In the genomic region with DNA sequence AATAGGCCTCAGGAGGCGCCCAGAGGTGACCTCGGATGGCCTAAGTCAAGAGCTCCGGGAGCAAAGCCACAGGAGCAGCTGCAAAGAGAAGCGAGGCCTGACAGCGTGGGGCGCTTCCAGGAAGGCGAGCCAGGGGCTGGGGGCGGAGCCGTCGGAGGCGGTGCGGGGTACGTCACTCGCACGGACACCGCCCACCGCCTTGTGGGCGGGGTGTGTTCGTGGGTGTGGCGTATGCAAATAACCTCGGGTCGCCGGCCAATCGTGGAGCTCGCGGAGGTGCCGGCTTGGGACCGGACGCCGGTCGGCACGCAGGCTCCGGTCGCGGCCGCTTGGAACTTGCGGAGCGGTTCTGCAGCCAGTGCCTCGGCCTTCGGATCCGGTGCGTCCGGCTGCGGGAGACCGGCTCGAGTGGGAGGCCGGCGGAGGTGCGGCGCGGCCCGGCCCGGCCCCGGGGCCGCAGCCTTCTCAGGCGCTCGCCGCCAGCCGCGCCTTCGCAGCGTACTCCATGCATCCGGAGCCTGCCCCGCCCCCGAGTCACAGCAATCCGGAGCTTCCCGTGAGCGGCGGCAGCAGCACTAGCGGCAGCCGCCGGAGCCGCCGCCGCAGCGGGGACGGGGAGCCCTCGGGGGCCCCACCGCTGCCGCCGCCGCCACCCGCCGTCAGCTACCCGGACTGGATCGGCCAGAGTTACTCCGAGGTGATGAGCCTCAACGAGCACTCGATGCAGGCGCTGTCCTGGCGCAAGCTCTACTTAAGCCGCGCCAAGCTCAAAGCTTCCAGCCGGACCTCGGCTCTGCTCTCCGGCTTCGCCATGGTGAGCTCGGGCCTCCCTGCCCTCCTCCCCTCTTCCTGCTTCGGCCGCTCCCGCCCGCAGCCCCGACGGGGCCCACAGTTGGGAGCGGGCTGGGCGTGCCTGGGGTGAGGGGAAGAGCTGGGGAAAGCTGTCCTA, we compare ENCODE assay signal across 8 mouse cellular contexts. TPM values are rescaled to one million over a fixed set of nuclear protein-coding genes. Genes with fewer than 3 reads are reported as not detected.
DNase-seq lines count a peak whose midpoint lies in the region; ATAC-seq and TF ChIP-seq lines count a peak whose summit lies in the region.

A gene (plus strand): TSS at position 322 of the 949 bp plus-strand sequence.

- peaks cover 0 to 11% of the 10 kb centered on the region in 2 experiments; a peak in 2 of 4 replicates for H3K4me1 ChIP-seq in MEL (ENCODE audit: control insufficient read depth in 1 of 2, insufficient read depth in 2 of 2, low read length in 2 of 2)
- H3K4me1 ChIP-seq in cerebellum, adult 2 months (ENCODE audit: control insufficient read depth, insufficient read depth, low read length) = peaks cover 8% of the 10 kb centered on the region
- H3K4me1 ChIP-seq in forebrain, postnatal 0 days (ENCODE audit: insufficient read depth) = peaks cover 9% of the 10 kb centered on the region; the same call in 1 of the 2 replicates
- H3K4me1 ChIP-seq in lung, embryonic 15.5 days = peaks cover 40% of the 10 kb centered on the region

- H3K4me2 ChIP-seq in forebrain, postnatal 0 days (ENCODE audit: low read depth) = peak within 1 kb of the TSS; percentile 73
- peak within 1 kb of the TSS; percentile 70 for H3K4me2 ChIP-seq in lung, embryonic 15.5 days

- under 1% methylated on average over 106 of the region's 106 CpGs for WGBS in cerebellum, adult 2 months
- 2% methylated on average over 85 of the region's 106 CpGs for WGBS in forebrain, postnatal 0 days
- under 1% methylated on average over 84 of the region's 106 CpGs for WGBS in lung, embryonic 15.5 days

- TF ChIP-seq RAD21 in MEL (IDR thresholded peaks at IDR 0.05; ENCODE audit: low read depth, low read length) = no peak

- H3K27me3 ChIP-seq in MEL (ENCODE audit: control insufficient read depth in 1 of 2, insufficient read depth in 2 of 2, low read length in 2 of 2) = no peaks in the 10 kb centered on the region
- H3K27me3 ChIP-seq in cerebellum, adult 2 months (ENCODE audit: control insufficient read depth, insufficient read depth, low read length) = no peaks in the 10 kb centered on the region
- H3K27me3 ChIP-seq in forebrain, postnatal 0 days (ENCODE audit: insufficient read depth, low read length) = no peaks in the 10 kb centered on the region
- H3K27me3 ChIP-seq in lung, embryonic 15.5 days = no peaks in the 10 kb centered on the region

- DNase-seq in MEL (ENCODE audit: low read depth, low spot score) = peak; percentile 98
- DNase-seq in cerebellum, adult 2 months = peak; percentile 98
- peak; percentile 96 for DNase-seq in forebrain, postnatal 0 days
- DNase-seq in heart, postnatal 4 days = peak; percentile 99
- DNase-seq in layer of hippocampus, adult 8-10 months (ENCODE audit: low spot score in 2 of 2) = peak; percentile 94 to 97
- peak; percentile 96 for DNase-seq in ovary, adult 18-20 months (ENCODE audit: low spot score)
- peak; percentile 98 for DNase-seq in thymus, postnatal 0 days (ENCODE audit: low spot score)

- H3K9me3 ChIP-seq in MEL (replicated peaks; ENCODE audit: insufficient read depth, low read length) = no peaks in the 10 kb centered on the region
- no peaks in the 10 kb centered on the region for H3K9me3 ChIP-seq in forebrain, postnatal 0 days (ENCODE audit: low read length)
- H3K9me3 ChIP-seq in lung, embryonic 15.5 days = no peaks in the 10 kb centered on the region

- peak within 1 kb of the TSS; percentile 79 to 85 for H3K4me3 ChIP-seq in MEL (ENCODE audit: control insufficient read depth in 1 of 2, insufficient read depth in 1 of 2, low read depth in 2 of 2, low read length in 2 of 2)
- H3K4me3 ChIP-seq in cerebellum, adult 2 months (replicated peaks; ENCODE audit: insufficient read depth, low read depth, low read length) = peak within 1 kb of the TSS; percentile 71
- H3K4me3 ChIP-seq in forebrain, postnatal 0 days (ENCODE audit: low read depth, low read length) = peak within 1 kb of the TSS; percentile 72
- H3K4me3 ChIP-seq in lung, embryonic 15.5 days = peak within 1 kb of the TSS; percentile 69

- peak; percentile 93 for ATAC-seq in forebrain, postnatal 0 days
- ATAC-seq in lung, embryonic 15.5 days (ENCODE audit: borderline replicate concordance, extremely low read depth, low FRiP score, low TSS enrichment) = peak; percentile 94

- TF ChIP-seq POLR2A in MEL (IDR thresholded peaks at IDR 0.05; ENCODE audit: control insufficient read depth in 1 of 2, insufficient read depth in 1 of 2, low read depth in 1 of 2, low read length in 2 of 2, poor library complexity in 1 of 2) = peak; percentile 47 to 91; a peak in 3 of 4 replicates
- TF ChIP-seq POLR2A in cerebellum, adult 2 months (IDR thresholded peaks at IDR 0.05; ENCODE audit: borderline replicate concordance, insufficient read depth, low read length) = peak; percentile 65; the same call in 1 of the 2 replicates

- H3K79me2 ChIP-seq in MEL (ENCODE audit: control insufficient read depth, insufficient read depth, low read length, poor library complexity) = peaks cover 6% of the 10 kb centered on the region

- peak within 1 kb of the TSS; percentile 75 for H3K27ac ChIP-seq in MEL (ENCODE audit: control insufficient read depth, low read depth, low read length)
- peak within 1 kb of the TSS; percentile 69 for H3K27ac ChIP-seq in cerebellum, adult 2 months (ENCODE audit: insufficient read depth, low read length)
- H3K27ac ChIP-seq in forebrain, postnatal 0 days (ENCODE audit: low read depth, low read length) = peak within 1 kb of the TSS; percentile 90
- peak within 1 kb of the TSS; percentile 95 for H3K27ac ChIP-seq in lung, embryonic 15.5 days

- peak within 1 kb of the TSS; percentile 94 for H3K9ac ChIP-seq in MEL (ENCODE audit: control insufficient read depth, low read depth, low read length, poor library complexity, severe bottlenecking)
- peak within 1 kb of the TSS; percentile 75 for H3K9ac ChIP-seq in forebrain, postnatal 0 days
- peak within 1 kb of the TSS; percentile 59 for H3K9ac ChIP-seq in lung, embryonic 15.5 days

- TF ChIP-seq EP300 in MEL (IDR thresholded peaks at IDR 0.05; ENCODE audit: low read depth in 1 of 2, low read length in 2 of 2) = 0 out of 4 replicates have a peak, but pooled peaks have one; percentile 3 to 6

- TF ChIP-seq CTCF in MEL (IDR thresholded peaks at IDR 0.05 in 2 of 3, conservative IDR thresholded peaks at IDR 0.05 in 1 of 3; ENCODE audit: control insufficient read depth in 1 of 3, insufficient read depth in 1 of 3, low read depth in 2 of 3, low read length in 3 of 3, poor library complexity in 1 of 3, severe bottlenecking in 1 of 3) = no peak
- TF ChIP-seq CTCF in cerebellum, adult 2 months (IDR thresholded peaks at IDR 0.05; ENCODE audit: borderline replicate concordance, insufficient read depth, low read depth, low read length) = no peak
- TF ChIP-seq CTCF in forebrain, postnatal 0 days (IDR thresholded peaks at IDR 0.05; ENCODE audit: low read depth) = peak; percentile 44

- peaks cover 0 to 8% of the 10 kb centered on the region in 2 experiments; a peak in 2 of 4 replicates for H3K36me3 ChIP-seq in MEL (ENCODE audit: control insufficient read depth in 1 of 2, insufficient read depth in 2 of 2, low read length in 2 of 2)
- H3K36me3 ChIP-seq in forebrain, postnatal 0 days (ENCODE audit: insufficient read depth) = no peaks in the 10 kb centered on the region
- no peaks in the 10 kb centered on the region for H3K36me3 ChIP-seq in lung, embryonic 15.5 days

TF ChIP-seq in MEL, 35 proteins besides CTCF, POLR2A, EP300 and RAD21 (continues in another document):
- TF ChIP-seq MYC (IDR thresholded peaks at IDR 0.05; ENCODE audit: low read depth, low read length) (no peak; the same call in 1 of the 2 replicates), HCFC1 (IDR thresholded peaks at IDR 0.05; ENCODE audit: low read depth, low read length) (peak; percentile 69), BHLHE40 (IDR thresholded peaks at IDR 0.05; ENCODE audit: borderline replicate concordance, low read depth, low read length) (no peak), MXI1 (IDR thresholded peaks at IDR 0.05; ENCODE audit: low read depth, low read length) (peak; percentile 59), SMC3 (IDR thresholded peaks at IDR 0.05; ENCODE audit: low read depth, low read length) (no peak), ZMIZ1 (IDR thresholded peaks at IDR 0.05; ENCODE audit: low read depth, low read length) (peak; percentile 82), USF1 (IDR thresholded peaks at IDR 0.05; ENCODE audit: low read depth, low read length) (0 out of 2 replicates have a peak, but pooled peaks have one; percentile 3), POLR2AphosphoS2 (IDR thresholded peaks at IDR 0.05; ENCODE audit: low read length) (peak; percentile 98), MYB (IDR thresholded peaks at IDR 0.05; ENCODE audit: low read depth, low read length) (no peak), ZC3H11A (IDR thresholded peaks at IDR 0.05; ENCODE audit: low read depth, low read length) (no peak), ZKSCAN1 (IDR thresholded peaks at IDR 0.05; ENCODE audit: low read depth, low read length) (no peak), ETS1 (IDR thresholded peaks at IDR 0.05; ENCODE audit: low read depth, low read length) (peak; percentile 27), GABPA (IDR thresholded peaks at IDR 0.05; ENCODE audit: low read depth, low read length) (no peak), MAX (IDR thresholded peaks at IDR 0.05; ENCODE audit: low read length) (peak; percentile 75), E2F4 (IDR thresholded peaks at IDR 0.05; ENCODE audit: borderline replicate concordance, low read depth, low read length) (no peak), TAL1 (IDR thresholded peaks at IDR 0.05; ENCODE audit: low read length) (no peak), TCF12 (IDR thresholded peaks at IDR 0.05; ENCODE audit: low read depth, low read length) (peak; percentile 80), NELFE (IDR thresholded peaks at IDR 0.05; ENCODE audit: low read depth, low read length) (peak; percentile 93), TBP (IDR thresholded peaks at IDR 0.05; ENCODE audit: low read depth, low read length) (peak; percentile 85), MAZ (IDR thresholded peaks at IDR 0.05; ENCODE audit: low read depth, low read length) (no peak; the same call in 1 of the 2 replicates), SIN3A (IDR thresholded peaks at IDR 0.05; ENCODE audit: low read length) (peak; percentile 81)

RNA-seq across cellular contexts. Expression of the gene that starts here (rescaled TPM):
- 4.5 and 4.7 TPM in 2 replicates for total RNA-seq in MEL (2012; rRNA removed)
- 10 to 100 TPM in 1 of 2 experiments, not detected in 1; 13.3 TPM for polyA plus RNA-seq in MEL (2012; ENCODE audit: insufficient read depth in 1 of 2, insufficient read length in 2 of 2, low read depth in 1 of 2, low replicate concordance in 2 of 2, missing spikeins in 1 of 2)
- polyA plus RNA-seq in cerebellum, adult 2 months (2012; rRNA removed) = 20.7 and 21.4 TPM in 2 replicates
- total RNA-seq in forebrain, postnatal 0 days (2014; rRNA removed) = 13.8 and 19.4 TPM in 2 replicates
- 10.7 and 14.4 TPM in 2 replicates for polyA plus RNA-seq in forebrain, postnatal 0 days (2015; fragmentation: Nextera tagmentation; extraction: Ambion mirVana)
- total RNA-seq in heart, postnatal 4 days (2021) = 10 to 100 TPM; 19.2 to 19.8 TPM
- total RNA-seq in layer of hippocampus, adult 8-10 months (2022) = 10 to 100 TPM in 3 of 4 experiments, 1 to 10 TPM in 1; 9.4 to 16.0 (median 14.1) TPM
- 18.2 and 20.0 TPM in 2 replicates for polyA plus RNA-seq in lung, embryonic 15.5 days (2015; fragmentation: Nextera tagmentation; extraction: Ambion mirVana)
- 16.1 and 17.3 TPM in 2 replicates for polyA plus RNA-seq in thymus, postnatal 0 days (2015; fragmentation: Nextera tagmentation; extraction: Ambion mirVana)

Comparison
In these comparisons a context has a peak if more than half of its experiments do, and no peak if none do; other contexts are left out.
1. Peak in every context shown above with its lines: DNase-seq, ATAC-seq, H3K4me3 ChIP-seq and H3K27ac ChIP-seq.